Mouse (Mus musculus): ENCODE results near the gene Snip1. TPM values are rescaled to one million over a fixed set of nuclear protein-coding genes. Genes with fewer than 3 reads are reported as not detected.

Gene Snip1
- polyA plus RNA-seq (2012; rRNA removed; ENCODE audit: low replicate concordance), result 8.2 and 10.9 TPM in 2 replicates

GRCm38 (mm10) chr4:125066490-125067370 is at the start of gene Snip1:
TSS of gene Snip1 (plus strand) at chr4:125066672.

DNA sequence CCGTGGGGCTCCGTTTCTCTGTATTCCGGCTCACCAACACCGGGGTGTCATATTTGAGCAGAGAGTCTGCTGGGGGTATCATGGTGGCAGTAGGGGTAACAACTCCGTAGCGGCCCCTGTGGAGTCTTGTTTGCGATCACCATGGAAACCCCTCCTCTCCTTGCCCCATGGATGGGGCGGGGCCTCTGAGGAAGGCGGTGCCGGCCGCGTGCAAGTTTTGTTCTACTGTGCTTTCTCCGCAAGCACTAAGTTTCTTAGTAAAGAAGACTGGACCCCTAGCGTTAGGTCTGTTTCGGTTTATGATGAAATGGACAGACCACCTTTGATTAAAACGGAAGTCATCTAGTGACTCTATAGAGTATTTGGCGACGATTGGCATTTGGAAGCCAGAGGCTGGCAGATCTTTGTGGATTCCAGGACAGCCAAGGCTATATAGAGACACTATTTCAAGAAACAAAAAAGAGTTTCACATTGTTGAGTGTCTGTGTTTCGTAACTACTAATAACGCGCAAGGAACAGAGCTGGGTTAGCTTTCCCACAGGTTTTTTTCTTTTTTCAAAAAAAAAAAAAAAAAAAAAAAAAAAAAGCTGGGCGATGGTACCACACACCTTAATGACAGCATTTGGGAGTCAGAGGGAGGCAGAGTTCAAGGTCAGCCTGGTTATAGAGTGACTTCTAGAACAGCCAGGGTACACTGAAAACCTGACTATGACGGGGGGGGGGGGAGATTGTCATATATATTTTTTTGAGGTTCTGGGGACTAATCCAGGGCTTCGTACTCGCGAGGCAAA is 760 bp upstream of the Snip1 start, which contains the start of gene Dnali1:
TSS of gene Dnali1 (minus strand) at position 187 of the 791 bp plus-strand sequence.

GRCm38 (mm10) chr4:125084403-125085345 is 18.2 kb downstream of the Snip1 start, which contains the start of gene Meaf6:
TSS of gene Meaf6 (plus strand) at chr4:125085134.

Other genes with a start within 250 kb of the Snip1 start
- 32.9 and 51.7 TPM in 2 replicates for gene Yrdc, start 216.0 kb upstream of the Snip1 start, polyA plus RNA-seq (2012; rRNA removed; ENCODE audit: low replicate concordance)
- gene 1110065P20Rik, start 215.5 kb upstream of the Snip1 start, polyA plus RNA-seq (2012; rRNA removed; ENCODE audit: low replicate concordance), result 36.2 and 51.3 TPM in 2 replicates
- gene Maneal, start 204.5 kb upstream of the Snip1 start, polyA plus RNA-seq (2012; rRNA removed; ENCODE audit: low replicate concordance), result 0.99 and 1.1 TPM in 2 replicates
- gene Epha10, start 185.8 kb upstream of the Snip1 start, polyA plus RNA-seq (2012; rRNA removed; ENCODE audit: low replicate concordance), result 0.09 and 0.11 TPM in 2 replicates
- gene 9930104L06Rik, start 129.6 kb upstream of the Snip1 start, polyA plus RNA-seq (2012; rRNA removed; ENCODE audit: low replicate concordance), result 9.7 and 11.8 TPM in 2 replicates
- gene Cdca8, start 127.4 kb upstream of the Snip1 start, polyA plus RNA-seq (2012; rRNA removed; ENCODE audit: low replicate concordance), result 2.2 and 5.8 TPM in 2 replicates
- 2.4 and 3.4 TPM in 2 replicates for gene Rspo1, start 80.2 kb upstream of the Snip1 start, polyA plus RNA-seq (2012; rRNA removed; ENCODE audit: low replicate concordance)
- gene Gnl2, start 50.1 kb upstream of the Snip1 start, polyA plus RNA-seq (2012; rRNA removed; ENCODE audit: low replicate concordance), result 10.1 and 20.9 TPM in 2 replicates
- 0.17 TPM in 1 of 2 replicates, not detected in the other for gene Dnali1, start 969 bp upstream of the Snip1 start, polyA plus RNA-seq (2012; rRNA removed; ENCODE audit: low replicate concordance)
- 10.8 and 20.1 TPM in 2 replicates for gene Meaf6, start 18.5 kb downstream of the Snip1 start, polyA plus RNA-seq (2012; rRNA removed; ENCODE audit: low replicate concordance)
- gene Zc3h12a, start 61.2 kb downstream of the Snip1 start, polyA plus RNA-seq (2012; rRNA removed; ENCODE audit: low replicate concordance), result 15.6 and 26.2 TPM in 2 replicates